Mouse (Mus musculus) thymus, postnatal 36 days (tissue): Measurements from ENCODE around the gene Slc18a3.

Source experiments
- DNase-seq, 2 experiments: peaks; one replicate each; pipeline ENCODE4 v3.0.0; 2022; ENCODE audit warnings: mixed read lengths in 2 of 2

Slc18a3 gene

DNA sequence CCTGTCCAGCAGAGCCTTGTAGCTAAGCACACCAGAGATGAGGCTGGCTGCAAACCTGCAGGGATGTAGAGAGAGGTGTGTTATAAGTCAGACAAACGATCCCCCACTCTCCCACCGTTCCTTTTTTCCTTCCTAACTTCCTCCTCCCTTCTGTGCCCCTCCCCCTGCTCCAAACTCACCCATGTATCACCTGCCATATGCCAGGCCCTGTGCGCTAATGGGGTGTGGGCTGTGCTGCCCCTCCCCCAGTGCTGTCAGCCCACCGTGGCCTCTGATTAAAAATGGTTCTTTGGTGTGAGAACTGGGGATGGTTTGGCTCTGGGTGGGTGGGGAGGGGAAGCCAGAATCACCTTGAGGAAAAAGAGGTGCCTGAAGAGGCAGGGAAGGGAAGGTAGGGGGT, 12.1 kb downstream of the Slc18a3 start:
- DNase-seq: no peak

DNA sequence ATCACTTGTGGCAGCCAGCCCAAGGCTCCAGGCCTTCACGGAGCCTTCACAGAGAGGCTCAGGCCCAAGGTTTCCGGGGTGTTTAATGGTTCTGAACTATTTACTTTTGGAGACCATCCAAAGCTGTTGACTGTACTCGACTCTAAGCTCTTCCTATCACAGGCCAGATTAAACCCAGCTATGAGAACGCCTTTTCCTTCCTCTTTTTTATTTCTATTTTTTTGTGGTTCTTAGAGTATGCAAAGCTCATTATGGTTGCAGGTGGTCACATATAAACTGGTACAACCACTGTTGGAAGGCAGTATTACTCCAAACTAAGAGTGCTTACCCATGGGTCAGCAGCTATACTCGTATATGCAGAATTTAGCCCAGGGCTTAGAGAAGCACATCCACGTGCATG, 17.7 kb downstream of the Slc18a3 start:
- DNase-seq: no peak

DNA sequence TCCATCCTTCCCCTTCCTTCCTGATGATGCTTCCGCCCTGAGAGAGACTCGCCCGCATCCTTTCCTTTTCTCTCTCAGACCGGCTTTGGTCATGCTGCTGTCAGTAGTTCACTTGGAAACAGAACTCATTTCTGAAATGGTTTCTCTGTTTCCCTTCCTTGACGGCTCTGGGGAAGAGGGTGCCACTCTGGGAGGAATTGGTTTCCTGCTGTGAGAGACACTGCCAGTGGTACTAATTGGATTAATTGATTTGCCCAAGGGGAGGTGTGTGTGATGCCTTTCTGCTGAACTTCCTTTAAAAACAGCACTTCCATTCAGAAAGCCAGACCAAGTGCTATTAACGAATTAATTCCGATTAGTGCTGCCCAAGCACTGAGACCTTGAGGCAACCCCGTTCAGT, 21.2 kb downstream of the Slc18a3 start:
- DNase-seq: no peak

DNA sequence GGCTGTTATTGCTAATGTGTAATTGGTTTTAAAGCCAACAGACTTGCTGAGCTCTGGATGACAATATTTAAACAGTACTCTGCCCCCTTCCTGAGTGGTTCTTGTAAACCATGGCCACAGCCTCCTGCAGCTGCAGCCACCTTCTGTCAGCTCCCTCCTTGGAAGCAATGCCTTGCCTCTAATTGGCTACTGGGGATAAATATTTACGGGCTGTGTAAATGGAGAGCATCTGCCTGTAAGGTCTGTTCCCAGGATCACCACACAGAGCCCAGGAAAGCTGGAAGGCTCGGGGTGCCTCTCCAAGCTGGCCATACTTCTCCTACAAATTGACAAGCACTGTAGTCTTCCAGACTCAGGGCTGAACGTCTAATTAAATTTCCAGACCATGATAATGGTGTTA, 24.9 kb downstream of the Slc18a3 start:
- no peak for DNase-seq

DNA sequence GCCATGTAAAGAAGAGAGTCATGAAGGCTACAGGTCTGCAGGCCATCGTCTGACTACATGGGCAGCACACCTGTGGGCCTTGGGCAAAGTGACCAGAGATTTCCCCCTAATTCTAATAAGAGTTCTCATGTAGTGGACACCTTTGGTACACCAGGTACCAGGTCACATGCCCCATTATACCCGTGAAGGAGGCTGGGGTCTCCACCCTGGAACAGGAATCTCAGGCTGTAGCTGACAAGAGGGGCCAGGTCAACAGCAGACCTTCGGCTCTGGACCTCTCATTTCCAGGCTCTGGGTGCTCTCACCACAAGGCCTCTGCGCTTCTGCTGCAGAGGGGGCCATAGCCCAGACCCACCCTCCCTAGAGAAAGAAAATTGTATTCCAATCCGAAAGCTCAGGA, 25.3 kb downstream of the Slc18a3 start:
- no peak for DNase-seq

DNA sequence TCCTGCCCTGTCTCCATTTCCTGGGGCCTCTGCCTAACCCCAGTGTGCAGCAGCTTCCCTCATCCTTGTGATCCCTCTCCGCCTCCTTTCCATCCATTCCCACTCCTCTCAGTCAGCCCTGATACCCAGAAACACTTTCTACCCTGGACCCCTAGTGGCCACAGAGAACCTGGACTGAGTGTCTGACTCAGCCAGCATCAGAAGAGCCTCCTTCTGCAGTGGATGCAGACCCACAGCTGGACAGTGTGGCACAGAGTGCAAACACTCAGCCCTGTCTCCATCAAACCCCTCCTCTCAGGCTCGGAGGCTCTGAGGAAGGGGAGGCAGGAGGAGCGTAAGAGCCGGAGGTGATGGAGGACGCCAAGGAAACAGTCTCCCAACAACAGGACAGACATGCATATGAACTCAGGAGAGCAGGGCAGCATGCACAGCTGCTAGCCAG, 27.3 kb downstream of the Slc18a3 start:
- DNase-seq: no peak

DNA sequence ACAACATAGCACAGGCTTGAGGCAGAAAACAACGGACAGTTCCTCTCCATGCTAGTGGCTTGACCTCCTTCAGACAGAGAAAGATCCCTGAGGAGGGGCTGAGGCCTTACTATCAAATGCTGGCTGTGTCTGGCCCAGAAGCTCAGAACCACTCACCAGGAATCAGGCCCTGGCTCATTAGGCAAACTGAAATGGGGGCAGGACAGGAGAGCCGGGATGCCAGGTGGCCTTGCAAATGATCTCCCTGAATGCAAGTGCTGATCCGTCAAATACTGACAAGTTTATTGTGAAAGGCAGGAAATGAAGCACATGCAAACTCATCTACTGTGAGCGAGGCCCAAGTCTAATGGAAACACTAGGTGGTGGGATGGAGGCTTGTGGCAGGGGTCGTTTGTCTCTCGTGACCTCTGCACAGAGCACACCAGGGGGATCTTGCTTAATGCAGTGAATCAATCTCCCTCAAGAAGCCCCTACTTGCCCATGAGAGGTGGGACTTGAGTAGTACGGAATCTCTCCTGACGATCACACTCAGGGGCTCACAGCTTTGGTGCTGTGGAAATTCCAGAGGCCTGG, 35.5 kb downstream of the Slc18a3 start:
- no peak for DNase-seq

DNA sequence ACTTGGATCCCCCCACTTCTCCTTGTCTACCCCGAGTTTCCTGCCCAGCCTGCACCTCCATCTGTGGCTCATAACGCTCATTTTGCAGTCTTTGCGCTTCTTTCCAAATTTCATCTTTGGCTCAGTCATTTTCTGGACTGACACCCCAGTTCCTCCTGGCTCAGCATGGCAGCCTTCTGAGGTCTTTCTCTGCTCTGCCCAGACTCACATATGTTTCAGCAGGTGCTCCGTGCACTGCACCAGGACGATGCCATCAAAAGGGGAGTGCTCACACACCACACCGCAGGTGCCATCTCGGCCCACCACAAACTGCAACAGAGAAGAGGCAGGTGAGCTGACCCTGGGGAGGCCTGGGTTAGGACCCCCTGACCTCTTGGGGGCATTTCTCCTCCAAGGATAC, 40.7 kb downstream of the Slc18a3 start:
- DNase-seq: no peak

DNA sequence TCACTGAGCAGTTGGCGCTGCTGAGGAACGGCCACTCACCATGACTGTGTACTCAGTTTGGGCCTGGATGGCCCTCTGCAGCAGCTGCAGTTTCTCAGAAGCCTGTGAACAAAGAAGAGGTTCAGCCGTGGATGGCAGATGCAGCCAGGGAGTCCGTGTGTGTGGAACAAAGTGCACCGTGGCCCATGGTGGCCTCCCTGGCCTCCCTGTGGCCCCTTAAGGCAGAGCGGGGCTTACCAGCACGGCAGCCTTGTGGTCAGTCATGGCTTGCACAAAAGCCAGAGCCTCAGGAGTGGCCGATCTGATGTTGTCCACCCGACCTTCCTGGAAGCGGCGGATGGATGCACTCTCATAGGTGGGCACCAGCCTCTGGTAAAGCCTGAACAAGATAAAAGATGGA, 45.9 kb downstream of the Slc18a3 start:
- no peak for DNase-seq
